Mouse (Mus musculus) layer of hippocampus, adult 11-12 months (tissue): ENCODE data around the gene Aldh1l1.

Experiments used
- DNase-seq: peaks from one replicate; pipeline ENCODE4 v3.0.0; 2022; ENCODE audit warnings: low spot score

Aldh1l1 gene

DNA sequence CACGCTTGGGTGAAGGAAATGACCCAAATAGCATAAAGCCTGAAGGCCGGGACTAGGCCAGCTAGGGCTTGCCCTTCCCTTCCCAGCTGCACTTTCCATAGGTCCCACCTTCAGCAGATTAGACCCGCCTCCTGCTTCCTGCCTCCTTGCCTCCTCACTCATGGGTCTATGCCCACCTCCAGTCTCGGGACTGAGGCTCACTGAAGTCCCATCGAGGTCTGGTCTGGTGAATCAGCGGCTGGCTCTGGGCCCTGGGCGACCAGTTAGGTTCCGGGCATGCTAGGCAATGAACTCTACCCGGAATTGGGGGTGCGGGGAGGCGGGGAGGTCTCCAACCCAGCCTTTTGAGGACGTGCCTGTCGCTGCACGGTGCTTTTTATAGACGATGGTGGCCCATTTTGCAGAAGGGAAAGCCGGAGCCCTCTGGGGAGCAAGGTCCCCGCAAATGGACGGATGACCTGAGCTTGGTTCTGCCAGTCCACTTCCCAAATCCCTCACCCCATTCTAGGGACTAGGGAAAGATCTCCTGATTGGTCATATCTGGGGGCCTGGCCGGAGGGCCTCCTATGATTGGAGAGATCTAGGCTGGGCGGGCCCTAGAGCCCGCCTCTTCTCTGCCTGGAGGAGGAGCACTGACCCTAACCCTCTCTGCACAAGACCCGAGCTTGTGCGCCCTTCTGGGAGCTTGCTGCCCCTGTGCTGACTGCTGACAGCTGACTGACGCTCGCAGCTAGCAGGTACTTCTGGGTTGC is 64.1 kb downstream of the Aldh1l1 start:
- DNase-seq, result peak; percentile 19

DNA sequence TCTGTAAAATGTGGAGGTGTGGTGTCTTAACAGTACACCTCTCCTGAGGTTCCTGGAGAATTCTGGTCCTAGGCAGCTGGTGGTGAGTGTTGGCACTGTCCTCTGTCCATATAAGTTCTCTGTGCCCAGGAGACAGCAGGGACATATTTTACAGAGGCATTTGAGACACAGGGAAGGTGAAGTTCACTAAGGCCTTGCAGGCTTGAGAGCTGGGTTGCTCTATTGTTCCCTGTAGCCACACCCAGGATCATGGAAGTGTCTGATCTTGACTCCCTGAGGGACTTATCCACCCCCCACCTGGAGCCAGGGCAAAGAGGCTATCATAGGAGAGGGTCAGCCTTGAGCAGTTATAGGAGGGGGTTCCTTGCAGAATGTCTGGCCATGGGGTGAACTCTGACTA is 65.0 kb downstream of the Aldh1l1 start:
- DNase-seq, result no peak

DNA sequence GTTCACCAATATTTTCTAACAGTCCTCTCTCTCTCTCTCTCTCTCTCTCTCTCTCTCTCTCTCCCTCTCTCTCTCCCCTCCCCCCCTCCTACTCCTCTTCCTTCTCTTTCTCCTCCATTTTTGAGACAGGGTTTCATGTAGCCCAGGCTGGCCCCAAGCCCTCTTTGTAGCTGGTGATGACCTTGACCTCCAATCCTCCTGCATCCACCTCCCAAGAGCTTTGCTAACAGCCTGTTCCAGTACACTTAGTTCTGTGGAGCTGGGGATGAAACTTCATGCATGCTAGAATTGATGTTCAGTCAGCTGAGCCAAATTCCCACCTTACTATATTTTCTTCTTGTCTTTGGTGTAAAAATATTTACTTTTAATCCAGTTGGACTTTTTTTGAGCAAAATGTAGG is 67.0 kb downstream of the Aldh1l1 start:
- no peak for DNase-seq

DNA sequence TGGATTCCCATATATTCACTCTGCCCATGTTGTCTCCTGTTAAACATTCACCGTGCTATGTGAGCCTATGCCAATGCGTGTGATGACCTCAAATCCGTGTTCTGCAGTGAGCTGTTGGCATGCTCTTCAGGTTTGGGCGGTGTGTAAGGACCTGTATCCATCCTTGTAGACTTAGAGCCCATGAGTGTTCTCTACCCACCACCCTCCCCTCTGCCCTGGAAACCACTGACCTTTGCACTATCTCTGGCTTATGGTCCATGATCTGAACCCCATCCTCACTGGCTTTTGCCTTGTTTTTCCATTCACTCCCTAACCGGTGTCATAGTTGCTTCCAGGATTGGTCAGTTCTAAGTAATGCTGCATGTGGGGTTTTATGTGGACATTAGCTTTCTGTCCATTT is 67.5 kb downstream of the Aldh1l1 start:
- no peak for DNase-seq

DNA sequence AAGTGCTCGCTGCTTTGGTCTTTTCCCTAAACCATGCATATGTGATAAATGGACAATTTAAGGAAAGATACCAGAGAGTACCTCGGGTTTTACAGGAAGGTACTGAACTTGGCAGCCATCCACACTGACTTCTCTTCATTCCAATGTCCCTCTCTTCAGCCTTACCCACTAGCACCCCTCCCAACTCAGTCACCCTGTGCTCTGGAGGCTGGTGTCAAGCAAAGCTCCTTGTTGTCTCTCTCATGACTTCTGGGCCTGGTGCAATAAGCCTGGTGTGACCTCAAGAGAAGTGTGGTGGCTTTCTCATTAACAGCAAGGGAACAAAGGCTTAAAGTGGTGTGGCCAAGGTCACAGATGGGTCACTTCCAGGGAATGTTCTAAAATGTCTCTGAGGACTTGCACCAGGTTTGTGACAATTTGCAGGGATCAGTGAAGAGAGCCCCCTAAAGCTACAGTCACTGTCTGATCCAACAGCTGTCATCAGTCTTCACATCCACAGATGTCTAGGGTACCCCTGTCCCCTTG is 70.4 kb downstream of the Aldh1l1 start:
- DNase-seq, result no peak

DNA sequence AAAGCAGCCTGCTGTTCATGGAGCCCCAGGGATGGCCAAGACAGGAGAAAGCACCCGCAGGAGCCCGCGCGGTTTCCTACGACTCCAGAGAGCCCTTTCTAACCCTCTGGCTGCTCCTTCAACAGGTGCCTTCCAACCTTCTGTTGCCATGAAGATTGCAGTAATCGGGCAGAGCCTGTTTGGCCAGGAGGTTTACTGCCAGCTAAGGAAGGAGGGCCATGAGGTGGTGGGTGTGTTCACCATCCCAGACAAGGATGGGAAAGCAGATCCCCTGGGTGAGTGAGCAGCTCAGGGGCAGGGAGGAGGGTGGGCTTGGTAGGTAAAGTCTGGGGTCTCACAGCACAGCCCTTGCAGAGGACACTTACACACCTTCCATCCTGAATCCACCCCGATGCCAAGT is 70.8 kb downstream of the Aldh1l1 start:
- DNase-seq, result no peak

DNA sequence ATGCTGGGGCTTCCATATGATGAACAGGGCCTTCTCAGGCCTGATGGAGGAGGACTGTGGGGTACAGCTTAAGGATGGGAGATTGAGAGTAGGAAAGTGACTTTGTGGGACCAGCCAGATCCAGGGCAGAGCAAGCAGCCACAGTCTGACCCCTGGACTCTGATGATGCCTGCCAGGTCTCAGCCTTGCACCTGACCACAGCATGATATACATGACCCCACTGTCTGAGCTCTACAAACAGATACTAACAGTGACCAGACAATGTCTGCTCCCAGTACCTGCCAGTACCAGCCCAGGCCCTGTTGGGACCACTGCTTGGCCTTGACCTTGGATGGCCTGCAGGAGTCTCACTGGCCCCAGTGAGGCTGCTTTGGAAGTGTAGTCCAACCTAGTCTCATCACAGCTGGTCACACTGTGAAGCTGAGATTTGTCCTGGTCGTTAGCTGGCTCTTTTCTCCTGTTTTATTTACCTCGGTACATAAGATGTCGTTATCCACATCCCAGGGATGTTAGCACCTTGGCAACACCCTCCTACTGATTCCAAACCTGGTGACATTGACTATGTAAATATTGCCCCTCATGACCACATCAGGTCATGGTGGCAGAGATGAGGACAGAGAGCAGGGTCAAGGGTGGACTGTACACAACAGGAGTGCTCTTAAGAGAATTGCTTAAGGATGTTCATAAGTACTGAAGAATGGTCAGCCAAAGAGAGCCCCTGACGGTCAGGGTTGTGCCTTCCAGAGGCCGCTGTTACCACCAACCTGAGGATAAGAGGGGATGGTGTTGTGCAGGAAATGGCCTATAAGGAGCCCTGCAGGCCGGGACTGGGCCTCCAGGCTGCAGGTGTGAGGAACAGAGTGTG is 71.8 kb downstream of the Aldh1l1 start:
- DNase-seq, result no peak

DNA sequence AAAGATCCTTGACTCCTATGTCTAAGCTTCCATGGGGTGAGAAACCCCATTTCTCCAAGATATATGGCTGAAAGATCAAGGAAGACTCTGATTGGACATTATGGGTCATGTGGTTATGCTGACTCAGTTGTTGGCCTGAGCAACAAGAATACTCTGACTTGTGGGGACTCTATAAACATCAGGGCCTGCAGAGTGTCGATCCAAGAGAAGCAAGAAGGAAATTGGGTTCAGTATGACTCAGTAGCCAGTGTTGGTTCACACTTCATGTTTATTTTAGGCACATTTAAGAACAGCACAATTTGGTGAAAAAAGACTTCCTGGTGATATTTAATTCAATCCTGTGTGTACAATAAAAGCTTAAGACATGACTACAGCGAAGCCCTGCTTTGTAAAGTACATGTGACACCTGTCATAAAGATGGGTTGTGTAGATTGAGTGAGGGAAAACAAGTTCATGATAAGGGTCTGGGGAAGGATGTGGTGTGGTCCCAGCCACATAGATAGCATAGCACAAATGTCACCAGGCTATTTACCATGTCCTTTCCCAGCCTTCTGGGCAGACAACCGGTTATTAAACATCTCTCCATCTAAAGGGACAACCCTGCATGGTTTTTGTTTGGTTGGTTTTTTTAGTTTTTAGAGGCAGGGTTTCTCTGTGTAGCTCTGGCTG is 74.3 kb downstream of the Aldh1l1 start:
- DNase-seq, result no peak

DNA sequence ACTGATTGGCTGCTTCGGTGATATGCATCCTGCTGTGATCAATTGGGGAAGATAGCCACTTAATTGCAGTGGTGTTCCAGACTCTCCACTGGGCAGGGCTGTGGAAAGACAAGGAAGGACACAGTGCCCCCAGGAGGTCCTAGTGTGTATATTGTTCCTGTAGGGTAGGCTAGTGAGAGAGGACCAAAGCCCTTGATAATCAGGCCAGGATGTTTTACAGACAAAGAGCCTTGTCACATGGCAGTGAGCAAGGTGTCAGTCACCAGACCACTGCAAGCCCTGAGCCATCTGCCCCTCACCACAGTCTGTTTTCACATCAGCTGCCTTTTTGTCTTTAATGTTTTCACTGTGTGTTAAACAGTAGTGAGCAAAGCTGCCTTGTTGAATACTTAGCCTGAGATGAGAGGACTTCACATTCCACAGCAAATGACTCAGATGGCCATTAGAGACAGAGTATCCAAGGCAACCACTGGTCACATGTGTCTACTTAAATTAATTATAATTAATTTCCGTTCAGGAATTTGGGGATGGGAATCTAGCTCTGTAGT is 75.1 kb downstream of the Aldh1l1 start:
- no peak for DNase-seq

DNA sequence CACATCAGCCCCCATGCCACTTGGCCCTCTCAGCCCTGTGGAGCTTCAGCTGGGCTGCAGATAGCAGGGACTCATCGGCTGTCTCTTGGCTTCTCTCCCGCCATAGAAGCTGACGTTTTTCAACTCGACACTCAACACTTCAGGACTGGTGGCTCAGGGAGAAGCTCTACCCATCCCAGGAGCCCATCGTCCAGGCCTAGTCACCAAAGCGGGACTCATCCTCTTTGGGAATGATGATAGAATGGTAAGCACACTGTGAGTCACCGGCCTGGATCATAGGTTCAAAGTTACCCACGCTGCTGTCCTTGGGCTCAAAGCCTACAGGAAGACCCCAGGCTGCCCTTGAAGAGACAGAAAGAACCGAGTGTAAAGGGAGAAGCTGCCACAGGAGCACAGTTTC is 78.0 kb downstream of the Aldh1l1 start:
- DNase-seq, result no peak

DNA sequence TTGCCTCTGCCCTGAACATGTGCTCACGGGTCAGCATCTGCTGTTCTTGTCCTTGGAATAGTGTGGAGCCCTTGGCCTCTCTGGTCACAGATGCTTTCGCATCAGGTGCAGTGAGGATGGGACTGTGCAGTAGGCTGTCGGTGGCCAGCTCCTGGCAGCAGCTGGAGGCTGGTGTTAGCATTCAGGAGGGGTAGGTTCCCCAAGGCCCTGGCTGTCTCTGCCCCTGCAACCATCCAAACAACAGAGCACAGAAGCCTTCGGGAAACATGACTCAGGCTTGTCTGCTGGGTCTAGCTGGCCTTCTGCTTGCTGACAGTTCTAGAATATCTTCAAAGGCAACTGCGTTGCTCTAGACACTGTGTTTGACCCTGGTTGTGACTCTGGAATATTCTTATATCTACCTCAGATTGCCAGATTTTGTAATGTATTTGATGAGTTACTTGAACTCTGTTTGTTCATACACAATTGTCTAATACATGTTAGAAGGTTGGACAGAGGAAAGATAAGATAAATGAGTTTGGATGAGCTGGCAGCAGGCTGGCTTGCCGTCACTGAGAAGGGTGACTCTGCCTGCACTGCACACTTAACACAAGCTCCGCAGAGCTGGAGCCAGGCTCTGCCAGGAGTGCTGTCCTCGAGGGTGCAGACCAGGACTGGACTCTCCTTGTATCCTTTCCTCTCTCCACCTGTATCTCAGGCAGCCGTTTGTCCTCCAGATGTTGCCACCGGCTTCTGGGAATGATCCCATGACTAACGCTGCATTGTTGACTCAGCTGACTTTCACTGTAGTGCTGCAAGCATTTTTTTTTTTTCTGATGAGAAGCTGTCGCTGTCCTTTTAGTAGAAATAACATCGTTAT is 79.4 kb downstream of the Aldh1l1 start:
- no peak for DNase-seq

DNA sequence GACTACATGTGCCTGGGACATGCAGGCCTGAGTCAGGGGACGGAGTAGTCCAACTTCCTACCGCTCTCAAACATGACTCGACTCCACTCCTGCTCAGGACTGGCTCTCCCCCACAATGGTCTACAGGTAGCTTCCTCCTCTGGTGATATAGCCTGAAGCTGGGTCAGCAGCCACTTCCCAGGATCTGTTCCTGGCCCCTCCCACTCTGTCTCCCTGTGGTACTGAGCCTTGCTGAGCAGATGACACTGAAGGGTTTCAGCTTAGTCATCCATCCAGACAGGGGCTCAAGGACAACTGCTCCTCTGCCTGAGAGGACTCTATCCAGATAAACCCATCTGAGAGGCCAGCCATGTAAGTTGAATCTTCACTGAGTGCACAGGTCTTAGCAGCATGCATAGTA is 81.3 kb downstream of the Aldh1l1 start:
- DNase-seq, result no peak

DNA sequence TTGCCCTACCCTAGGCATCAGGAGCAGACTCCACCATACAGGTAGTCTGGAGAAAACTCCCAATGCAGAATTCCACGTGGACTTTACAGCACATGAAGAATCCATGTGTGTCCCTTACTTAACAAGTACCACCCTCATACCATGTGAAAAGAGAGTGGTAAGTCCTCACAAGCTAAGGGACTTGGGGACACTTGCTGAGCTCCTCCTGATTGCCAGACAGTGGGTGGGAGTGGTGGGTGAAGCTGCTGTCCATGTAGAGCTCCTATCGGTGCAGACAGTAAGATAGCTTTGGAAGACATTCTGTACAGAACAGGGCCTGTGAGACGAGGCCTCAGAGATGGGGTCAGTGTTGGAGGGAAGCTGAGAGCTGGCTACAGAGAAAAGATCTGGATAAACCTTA is 81.7 kb downstream of the Aldh1l1 start:
- no peak for DNase-seq

DNA sequence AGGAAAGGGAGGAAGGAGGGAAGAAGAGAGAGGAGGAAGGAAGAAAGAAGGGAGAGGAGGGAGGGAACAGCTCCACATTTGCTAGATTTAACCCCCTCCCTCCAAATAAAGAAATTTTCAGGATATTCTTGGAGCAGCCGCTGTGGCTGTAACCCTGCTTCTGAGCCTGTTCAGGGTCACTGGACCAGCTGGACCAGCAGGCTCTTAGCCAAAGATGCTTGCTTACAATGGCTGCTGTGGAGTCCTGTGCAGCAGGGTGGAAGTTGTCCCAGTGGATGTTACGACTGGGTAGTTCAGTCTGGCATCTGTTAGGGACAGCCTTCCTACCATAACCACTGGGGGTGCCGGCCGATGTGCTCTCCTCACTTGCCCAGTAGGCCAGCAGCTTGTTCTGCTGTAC is 82.5 kb downstream of the Aldh1l1 start:
- no peak for DNase-seq

DNA sequence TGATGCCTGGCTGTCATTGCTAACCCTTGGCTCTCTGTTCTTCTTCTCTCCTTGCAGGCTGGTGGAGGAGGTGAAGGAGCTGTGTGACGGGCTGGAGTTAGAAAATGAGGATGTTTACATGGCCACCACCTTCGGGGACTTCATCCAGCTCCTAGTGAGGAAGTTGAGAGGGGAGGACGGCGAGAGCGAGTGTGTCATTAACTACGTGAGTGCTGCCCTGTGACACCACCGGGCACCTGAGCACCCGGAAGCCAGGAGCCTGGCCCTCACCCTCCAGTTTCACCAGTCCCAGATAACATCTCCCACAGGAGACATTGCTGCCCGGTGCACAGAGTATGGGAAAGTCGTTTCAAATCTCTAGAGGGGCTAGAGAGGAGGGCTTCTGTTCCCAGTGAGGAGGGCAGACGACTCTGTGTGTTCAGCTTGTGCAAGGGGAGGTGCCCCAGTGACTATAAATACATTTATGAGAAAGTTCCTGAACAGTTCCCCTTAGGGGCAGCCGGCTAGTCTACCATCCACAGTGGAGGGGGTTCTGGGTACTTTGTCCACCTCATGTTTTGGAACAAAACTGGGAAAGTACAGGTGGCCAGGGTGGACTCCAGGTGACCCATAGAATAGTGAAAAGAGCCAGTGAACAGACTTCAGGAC is 83.6 kb downstream of the Aldh1l1 start:
- DNase-seq, result no peak

DNA sequence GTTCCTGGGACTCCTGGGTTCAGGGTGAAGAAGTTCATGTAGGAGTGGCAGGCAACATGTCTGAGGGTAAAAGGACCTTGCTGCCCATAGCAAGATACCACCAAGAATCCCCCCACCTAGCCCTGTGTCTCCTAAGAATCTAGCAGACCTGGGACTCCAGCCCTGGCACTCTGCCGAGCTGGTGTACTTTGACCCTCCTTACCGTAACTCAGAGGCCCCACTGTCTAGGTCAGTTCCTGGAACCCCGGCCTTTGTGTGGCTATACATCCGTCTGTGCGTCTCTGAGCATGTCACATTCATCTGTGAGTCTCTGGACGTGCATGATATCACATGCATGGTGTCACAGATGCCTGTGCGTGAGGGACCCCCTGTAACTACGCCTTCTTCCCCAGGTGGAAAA is 84.2 kb downstream of the Aldh1l1 start:
- DNase-seq, result no peak

DNA sequence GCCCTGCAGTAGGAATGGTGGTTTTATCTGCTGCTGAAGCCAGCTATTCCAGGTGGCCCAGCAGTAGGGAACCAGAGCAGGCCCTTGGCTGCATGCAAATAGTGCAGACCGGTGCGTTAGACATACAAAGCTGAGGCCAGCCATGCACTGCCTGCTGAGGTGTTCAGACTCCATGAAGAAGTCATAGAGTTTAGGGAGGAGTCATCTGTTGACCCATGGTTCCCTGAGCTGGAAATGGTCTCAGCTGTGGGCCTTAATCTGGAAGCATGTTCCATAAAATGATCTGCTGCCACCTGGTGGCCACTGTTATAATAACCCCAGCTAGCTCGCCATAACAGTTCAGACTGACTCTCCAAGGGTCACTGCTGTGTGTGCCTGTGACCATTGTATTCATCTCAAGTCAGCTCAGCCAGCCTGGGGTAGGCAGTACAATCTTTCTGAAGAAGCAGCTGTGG is 89.1 kb downstream of the Aldh1l1 start:
- DNase-seq, result peak; percentile 80

DNA sequence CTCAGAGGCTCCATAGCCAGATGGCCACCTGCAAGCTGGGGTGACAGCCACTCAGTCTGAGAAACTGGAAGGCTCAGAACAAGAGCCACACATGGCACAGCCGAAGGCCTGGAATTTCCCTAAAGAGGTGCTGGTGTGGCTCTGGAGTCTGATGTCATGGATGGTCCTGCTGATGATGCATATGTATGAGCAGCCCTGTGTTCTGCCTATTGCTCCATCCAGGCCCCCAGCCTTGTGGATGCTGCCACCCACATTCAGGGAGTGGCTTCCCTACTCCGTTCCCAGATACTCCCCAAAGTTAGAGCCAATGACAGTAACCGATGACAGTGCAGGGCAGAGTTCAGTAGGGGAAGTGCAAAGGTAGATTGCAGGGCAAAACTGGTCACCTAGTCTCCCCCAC is 91.9 kb downstream of the Aldh1l1 start:
- DNase-seq, result no peak

DNA sequence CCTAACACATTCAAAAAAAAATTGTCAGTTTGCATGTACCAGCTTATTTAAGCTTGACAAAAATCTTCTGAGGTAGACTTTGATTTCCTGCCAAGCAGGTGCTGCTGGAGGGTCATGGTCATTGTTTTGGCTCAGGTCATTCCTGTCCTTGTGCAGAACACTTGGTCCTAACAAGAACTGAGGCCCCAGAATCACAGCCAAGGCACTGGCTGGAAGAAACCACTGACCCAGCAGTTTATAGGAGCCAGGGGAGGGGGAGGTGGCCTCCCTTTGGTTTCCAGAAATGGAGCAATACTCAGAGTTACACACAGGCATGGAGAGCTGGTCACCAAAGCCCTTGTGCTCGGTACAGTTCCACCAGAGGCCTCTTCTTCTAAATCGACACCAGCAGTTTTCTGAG is 96.1 kb downstream of the Aldh1l1 start:
- DNase-seq, result no peak

DNA sequence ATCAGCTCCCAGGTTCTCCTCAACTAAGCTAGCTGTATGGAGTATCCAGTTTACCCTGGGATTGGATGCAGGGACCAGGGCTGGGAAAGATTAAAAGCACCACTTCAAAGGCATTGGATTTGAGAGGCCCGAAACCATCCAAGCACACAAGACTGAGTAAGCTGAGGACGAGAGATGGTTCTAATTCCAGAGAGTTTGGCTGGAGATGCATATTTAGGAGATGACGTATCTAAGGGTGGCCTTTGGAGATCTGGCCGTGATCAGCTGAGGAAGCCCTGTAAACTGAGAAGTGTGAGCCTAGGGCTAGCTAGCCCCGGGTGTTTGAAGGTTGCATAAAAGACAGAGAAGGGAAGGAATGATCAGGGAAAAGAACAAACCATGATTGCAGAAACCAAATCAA is 101.9 kb downstream of the Aldh1l1 start:
- DNase-seq, result no peak

DNA sequence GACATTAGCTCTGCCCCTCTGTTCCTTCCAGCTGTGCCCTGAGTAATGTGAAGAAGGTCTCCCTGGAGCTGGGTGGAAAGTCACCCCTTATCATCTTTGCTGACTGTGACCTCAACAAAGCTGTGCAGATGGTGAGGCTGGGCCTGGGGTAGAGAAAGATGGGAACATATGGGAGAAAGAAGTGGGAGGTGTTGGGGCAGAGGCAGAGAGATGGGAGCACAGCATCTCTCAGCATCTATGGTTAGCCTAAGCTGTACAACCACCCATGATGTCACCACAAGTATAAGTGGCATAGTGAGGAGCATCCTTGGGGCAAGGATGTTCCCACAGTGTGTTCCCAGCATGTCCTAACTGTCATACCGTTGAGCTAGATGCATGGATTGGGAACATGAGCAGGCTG is 104.5 kb downstream of the Aldh1l1 start:
- DNase-seq, result no peak
